Mouse (Mus musculus): Measurements from ENCODE around the gene Gm28729.

The Gm28729 gene

GRCm38 (mm10) chr9:96461607-96462006, 63.5 kb downstream of the Gm28729 start:
- DNase-seq (ENCODE audit: low spot score), result no peak

- DNase-seq (ENCODE audit: low spot score), result no peak
Measured at GRCm38 (mm10) chr9:96460117-96460865, 64.8 kb downstream of the Gm28729 start.

GRCm38 (mm10) chr9:96455618-96456017, 69.4 kb downstream of the Gm28729 start:
- DNase-seq (ENCODE audit: low spot score), result no peak

DNA sequence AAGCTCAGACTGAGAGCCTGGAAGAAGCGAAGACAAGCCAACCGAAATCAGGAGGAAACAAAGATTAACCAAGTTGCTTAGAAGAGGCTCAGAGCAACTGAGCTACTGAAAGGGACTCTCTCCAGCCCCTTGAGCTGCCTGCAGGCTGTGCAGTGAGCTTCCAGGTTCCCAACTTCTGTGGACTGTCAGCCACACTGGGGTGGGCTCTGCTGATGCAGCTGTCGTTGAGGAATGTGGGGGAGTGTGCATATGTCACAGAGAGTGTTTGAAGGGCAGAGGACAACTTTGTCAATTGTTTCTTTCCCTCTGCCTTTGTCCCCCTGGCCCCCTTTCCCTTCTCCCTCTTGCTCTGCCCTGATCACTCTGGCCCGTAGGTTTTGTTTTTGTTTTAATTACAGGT, 72.1 kb downstream of the Gm28729 start:
- DNase-seq (ENCODE audit: low spot score), result no peak

- no peak for DNase-seq (ENCODE audit: low spot score)
Measured at GRCm38 (mm10) chr9:96450900-96451720, 74.0 kb downstream of the Gm28729 start.

DNA sequence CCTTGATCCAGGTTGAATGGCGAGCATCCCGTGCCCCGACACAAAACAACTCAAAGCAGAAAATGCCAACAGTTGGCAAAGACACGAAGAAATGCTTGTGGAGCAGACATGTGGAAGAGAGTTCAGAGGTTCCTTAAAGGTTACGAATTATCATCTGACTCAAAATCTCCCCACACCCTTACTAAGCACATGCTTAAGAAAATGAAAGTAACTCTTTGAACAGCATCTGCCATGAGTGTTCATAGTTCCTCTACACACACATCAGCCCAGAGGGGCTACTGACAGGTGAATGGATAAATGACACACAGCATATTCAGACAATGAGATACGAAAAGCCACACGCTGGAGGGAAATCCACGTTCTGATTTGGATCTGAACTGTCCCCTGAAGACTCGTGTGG, 75.5 kb downstream of the Gm28729 start:
- DNase-seq (ENCODE audit: low spot score), result no peak

DNA sequence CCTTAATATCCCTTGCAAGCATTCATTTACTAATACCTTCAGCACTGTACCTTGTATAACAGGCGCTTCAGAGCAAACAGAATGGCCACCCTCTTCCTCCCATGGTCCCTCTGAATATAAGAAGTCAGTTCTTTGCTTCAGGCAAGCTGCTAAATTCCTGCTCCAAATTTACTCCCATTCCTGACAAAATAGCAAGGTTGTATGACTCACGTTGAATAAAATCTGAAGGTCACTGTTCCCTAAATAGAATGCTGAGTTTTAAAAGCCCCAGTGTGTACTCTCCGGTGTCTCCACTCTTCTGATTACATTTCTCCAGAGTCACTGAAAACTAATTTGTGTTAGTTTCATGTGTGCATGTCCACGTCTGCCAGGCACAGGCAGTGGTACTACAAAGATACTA, 79.7 kb downstream of the Gm28729 start:
- DNase-seq (ENCODE audit: low spot score), result no peak

DNA sequence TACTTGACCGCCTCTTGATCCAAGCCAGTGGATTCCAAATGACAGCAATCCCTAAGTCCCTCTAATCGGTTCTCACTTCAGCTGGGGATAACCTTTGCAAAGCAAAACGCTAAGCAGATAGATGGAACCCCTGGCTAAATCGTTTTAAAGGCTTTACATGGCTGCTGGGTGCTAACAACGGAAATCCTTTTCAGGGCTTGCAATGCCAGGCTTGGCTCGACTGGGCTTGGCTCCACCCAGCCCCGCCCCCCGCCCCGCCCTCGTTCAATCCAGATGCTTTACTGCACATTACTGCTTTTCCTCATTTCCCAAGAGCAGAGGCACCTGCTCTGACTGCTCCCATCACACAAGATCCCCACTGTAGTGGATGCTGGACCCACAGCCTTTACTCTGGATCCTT, 83.0 kb downstream of the Gm28729 start:
- DNase-seq (ENCODE audit: low spot score), result no peak

DNA sequence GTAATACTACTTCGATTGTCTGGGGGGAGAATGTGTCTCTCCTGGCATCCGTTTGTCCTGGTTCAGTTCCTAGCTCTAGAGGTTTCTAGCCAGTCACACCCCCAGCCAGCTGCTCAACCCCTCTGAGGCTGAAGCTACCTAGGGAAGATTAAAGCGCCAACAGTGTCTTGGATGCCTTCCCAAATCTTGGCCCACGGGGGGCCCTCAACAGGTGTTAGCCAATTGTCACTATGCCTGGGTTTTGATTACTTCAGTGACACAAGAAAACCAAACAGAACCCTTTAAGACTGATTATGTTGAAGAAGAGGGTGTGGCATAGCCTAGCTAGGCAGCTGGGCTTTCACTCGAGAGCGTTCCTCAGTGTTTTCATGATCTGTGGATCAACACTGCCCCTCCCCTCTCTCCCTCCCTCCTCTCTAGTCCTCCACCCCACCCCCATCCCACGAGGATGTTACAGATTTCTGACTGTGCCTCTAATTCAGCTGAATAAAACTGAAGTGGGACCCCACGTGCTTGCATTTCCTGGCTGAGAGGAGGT, 86.7 kb downstream of the Gm28729 start:
- no peak for DNase-seq (ENCODE audit: low spot score)

DNA sequence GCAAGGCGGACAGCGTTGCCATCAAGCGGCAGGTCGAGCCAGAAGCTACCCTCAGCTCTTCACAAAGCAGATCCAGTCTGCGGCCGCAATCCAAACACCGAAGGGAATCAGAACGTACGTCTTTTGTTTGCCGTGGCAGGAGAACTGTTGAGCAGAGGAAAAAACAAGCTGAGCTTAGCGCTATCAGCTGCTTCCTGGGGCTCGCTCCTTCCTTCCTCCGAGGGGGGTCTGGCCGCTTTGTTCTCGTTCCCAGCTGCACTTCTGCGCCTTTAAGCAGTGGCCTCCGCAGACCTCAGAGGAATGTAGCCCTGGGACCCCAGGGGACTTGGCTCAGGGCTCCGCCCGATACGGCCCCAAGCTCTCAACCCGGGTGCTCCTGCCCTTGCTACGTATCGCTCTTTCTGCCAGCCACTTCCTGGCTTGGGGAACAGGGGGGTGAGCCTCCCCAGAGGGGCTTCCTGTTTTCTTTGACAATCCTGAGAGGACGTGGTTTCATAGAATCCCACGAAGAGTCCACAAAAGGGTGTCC, 87.2 kb downstream of the Gm28729 start:
- DNase-seq (ENCODE audit: low spot score), result no peak

DNA sequence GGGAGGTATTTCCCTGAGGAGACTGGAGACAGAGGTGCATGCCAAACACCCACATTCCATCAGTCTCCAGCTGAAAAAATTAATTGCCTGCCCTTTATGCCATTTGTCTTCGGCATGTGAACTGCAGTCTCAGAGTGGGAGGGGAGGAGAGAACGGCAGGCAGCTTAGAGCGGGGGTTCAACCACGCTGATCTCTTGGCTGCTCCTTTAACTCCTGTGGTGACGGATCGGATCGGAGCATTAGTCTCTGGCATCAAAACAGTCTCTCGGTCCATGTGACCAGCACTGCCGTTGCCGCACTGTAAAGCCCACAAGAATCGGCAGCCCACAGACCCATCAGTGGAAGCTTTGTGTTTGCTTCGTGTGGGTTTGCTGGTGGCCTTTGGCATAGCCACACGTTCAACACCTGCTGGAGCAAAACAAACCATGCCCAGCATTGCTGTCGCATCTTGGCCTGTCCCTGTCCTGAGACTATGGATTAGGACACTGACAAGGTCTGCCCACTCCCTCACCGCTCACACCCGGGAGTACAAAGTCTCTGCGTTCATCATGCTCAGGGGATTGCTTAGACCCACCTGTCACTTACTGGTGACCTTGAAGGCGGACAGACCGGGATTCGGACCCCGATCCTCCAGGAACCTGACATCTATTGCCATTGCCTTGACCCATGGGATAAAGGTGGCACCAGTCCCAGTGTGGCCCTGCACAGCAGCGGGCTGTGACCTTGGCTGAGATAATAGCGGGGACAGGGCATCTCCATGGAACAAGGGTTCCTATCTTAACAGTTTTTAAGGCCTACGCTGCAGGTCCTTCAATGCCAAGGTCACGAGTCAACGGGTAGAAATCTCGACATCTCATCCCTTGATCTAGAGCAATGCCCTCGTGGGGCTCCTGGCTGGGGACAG, 87.9 kb downstream of the Gm28729 start:
- DNase-seq (ENCODE audit: low spot score), result no peak
